Mouse (Mus musculus): ENCODE measurements at regions not wholly inside any gene's neighbourhood (a gene's known extent, or its start where the extent isn't known, plus 50 kb on each side); places are given as distances from the start of the nearest gene placed in this dataset.

DNA sequence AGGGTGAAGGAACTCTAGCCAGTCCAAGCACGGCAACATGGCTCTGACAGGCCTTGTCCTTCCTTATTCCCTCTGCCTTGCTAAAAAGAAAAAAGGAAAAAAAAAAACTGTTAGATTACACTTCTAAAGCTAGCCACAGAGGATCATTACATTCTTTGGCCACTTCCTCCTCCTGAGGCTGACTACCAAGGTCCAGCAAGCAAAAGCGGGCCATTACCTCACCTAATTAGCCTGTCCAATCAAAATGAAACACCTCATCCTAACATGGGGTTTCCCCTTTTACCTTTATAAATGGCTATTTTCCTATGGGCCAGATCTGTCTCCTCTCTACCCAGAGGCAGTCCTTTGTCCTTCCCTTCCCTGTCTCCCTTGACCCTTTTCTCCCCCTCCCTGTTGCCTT, 102.2 kb downstream of the Pih1h3b start:
- no peak for DNase-seq

GRCm38 (mm10) chrX:140165966-140166365, 103.3 kb downstream of the Pih1h3b start:
- DNase-seq, result no peak

GRCm38 (mm10) chrX:140179850-140180249, 117.2 kb downstream of the Pih1h3b start:
- DNase-seq, result no peak

- no peak for DNase-seq
These were observed 120.3 kb downstream of the Pih1h3b start for GRCm38 (mm10) chrX:140183003-140183402.

- DNase-seq, result no peak
These were observed 138.4 kb upstream of the Frmpd3 start for GRCm38 (mm10) chrX:140203676-140204075.

- peak; percentile 14 for DNase-seq
These were observed 133.3 kb upstream of the Frmpd3 start for GRCm38 (mm10) chrX:140208791-140209190.

DNA sequence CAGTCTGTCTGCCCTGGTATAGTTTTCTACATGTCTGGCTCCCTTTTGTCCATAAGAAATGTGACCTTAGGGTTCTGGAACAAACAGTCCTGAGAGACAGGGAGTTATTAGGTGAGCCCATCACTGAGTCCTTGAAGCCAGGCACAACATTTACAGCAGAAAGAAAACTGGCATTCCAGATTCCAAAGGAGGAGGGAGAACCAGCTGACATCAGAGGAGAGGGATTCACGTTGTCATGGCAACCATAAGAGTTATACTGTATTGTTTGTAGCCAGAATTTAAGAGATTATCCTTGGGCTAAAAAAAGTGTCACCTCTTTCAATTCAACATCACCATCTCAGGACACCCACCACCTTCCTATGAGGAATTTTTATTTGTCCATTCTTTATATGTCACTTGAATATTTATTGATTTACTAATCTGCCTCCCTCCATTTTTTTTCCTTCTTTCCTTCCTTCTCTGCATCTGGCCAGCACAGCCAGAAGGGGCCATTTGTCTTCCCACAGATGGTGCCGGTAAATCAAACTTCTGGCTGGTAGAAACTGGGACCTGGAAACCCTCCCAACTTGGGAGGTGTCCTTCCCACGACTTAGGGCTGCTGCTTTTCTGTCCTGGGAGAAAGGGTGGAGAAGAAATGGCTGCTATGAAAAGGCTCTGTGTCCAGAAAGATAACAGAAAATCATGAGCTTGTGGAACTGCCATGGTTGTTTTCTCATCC, 129.3 kb upstream of the Frmpd3 start:
- no peak for DNase-seq

DNA sequence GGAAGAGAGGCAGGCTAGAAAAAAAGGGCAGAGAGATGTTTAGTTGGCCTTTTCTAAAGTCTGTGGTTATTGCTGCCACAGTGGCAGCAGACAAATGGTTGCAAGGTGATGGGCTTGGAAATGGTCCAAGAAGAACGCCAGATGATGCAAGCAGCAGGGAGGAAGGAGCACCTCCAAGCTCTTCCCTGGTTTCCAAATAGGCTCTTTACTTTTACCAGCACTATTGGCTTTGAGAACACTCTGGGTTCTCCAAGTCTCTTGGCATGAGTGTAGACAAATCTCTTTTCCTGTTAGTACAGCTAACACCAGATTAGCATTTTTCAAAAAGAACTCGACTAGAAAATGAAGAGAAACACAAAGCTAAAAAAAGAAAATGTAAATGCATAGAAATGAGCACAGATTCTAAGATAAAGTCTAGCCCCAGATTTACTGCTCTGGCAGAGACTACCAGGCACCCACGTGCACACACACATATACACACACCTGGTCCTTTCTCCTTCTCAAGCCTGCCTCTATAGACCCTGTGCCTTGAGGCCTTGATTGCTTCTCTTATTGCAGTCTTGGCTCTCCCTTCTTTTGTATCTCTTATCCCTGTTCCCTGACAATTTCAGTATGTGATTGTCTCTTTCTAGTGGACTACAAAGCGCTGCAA, 127.7 kb upstream of the Frmpd3 start:
- no peak for DNase-seq

DNA sequence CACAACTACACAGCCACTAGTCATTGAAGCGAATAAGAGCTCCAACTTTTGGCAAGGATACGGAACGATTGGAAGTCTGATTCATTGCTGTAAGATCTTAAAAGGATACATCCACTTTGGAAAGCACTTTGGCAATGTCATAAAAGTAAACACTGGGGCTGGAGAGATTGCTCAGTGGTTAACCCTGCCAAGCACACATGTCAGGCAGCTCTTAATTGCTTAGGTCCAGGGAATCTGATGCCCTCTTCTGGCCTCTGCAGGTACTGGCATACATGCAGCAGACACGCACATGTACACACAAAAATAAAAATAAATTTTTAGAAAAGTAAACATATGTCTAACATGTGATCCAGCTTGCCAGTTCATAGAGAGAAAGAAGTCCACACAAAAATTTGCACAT, 86.3 kb upstream of the Frmpd3 start:
- no peak for DNase-seq

DNA sequence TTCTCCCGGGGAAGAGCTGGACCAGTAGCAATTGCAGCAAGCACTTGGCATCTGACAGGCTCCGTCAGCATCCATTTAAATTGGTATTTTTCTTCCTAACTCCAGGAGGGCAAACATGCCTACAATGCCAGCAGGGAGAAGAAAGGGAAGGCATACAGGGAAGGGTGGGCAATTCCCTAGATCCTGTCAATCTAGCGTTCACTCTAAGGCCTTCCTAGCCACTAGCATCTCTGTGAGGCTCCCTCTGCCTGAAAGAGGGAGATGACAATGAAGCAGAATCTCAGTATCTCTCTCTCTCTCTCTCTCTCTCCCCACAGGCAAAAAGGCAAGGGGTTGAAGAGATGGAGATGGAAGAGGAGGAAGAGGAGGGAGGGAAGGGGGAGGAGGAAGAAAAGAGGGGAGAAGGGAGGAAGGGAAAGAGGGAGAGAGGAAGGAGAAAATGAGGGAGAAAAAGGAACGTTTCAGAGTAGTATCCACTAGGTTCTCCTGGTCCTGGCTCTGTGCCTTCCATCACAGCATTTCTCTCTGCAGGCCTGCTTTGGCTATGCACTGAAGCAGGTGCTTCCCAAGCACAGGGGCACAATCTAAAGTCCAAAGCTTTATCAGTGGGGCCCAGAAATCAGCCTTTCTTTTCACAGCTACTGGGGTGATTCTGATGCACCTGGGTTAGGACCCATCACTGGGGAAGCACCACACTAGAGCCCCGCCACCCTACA, 72.2 kb upstream of the Frmpd3 start:
- DNase-seq, result no peak

- DNase-seq, result no peak
These were observed 64.6 kb upstream of the Frmpd3 start for GRCm38 (mm10) chrX:140277327-140277947.

- no peak for DNase-seq
These were observed 63.9 kb upstream of the Frmpd3 start for GRCm38 (mm10) chrX:140277978-140278729.

- DNase-seq, result no peak
These were observed 62.8 kb upstream of the Frmpd3 start for GRCm38 (mm10) chrX:140279266-140279665.

- DNase-seq, result no peak
These were observed 62.0 kb upstream of the Frmpd3 start for GRCm38 (mm10) chrX:140280016-140280415.
